Mouse (Mus musculus): ENCODE data around the gene Scnn1g.

GRCm38 (mm10) chr7:121778553-121778952 is 44.3 kb downstream of the Scnn1g start:
- TF ChIP-seq CTCF (IDR thresholded peaks at IDR 0.05; ENCODE audit: borderline replicate concordance, extremely low read depth, insufficient read depth, insufficient read length) (no peak), POLR2A (IDR thresholded peaks at IDR 0.05; ENCODE audit: borderline replicate concordance, extremely low read depth, insufficient read depth, insufficient read length, poor library complexity, severe bottlenecking) (no peak)

Measured in brain, embryonic 14.5 days (tissue).